Mouse (Mus musculus) midbrain, embryonic 12.5 days (tissue): ENCODE data around the gene Zfp62. TPM values are rescaled to one million over a fixed set of nuclear protein-coding genes. Genes with fewer than 3 reads are reported as not detected.

Experiments
- ATAC-seq: fragments of 200-750 bp; cut with Nextera tagmentation; 2 replicates; pipeline ENCODE4 v1.8.0; 2017; ENCODE audit warnings: low read depth, moderate TSS enrichment, moderate library complexity; ENCODE audit not compliant: low FRiP score
- H3K27ac ChIP-seq: fragments of 300-500 bp; sonication (generic); replicated peaks from 2 replicates; pipeline ENCODE4 v1.5.1; 2016; ENCODE audit warnings: mild to moderate bottlenecking
- H3K27me3 ChIP-seq: fragments of 300-500 bp; sonication (generic); 2 replicates; pipeline ENCODE4 v1.6.1; 2016; ENCODE audit warnings: mild to moderate bottlenecking
- H3K36me3 ChIP-seq: fragments of 300-500 bp; sonication (generic); 2 replicates; pipeline ENCODE4 v1.6.1; 2016
- H3K4me1 ChIP-seq: fragments of 300-500 bp; sonication (generic); 2 replicates; pipeline ENCODE4 v1.6.1; 2016
- H3K4me2 ChIP-seq: fragments of 300-500 bp; sonication (generic); replicated peaks from 2 replicates; pipeline ENCODE4 v1.6.1; 2016; ENCODE audit warnings: mild to moderate bottlenecking, moderate library complexity
- H3K4me3 ChIP-seq: fragments of 300-500 bp; sonication (generic); 2 replicates; pipeline ENCODE4 v1.5.1; 2016; ENCODE audit warnings: mild to moderate bottlenecking
- H3K9ac ChIP-seq: fragments of 300-500 bp; sonication (generic); replicated peaks from 2 replicates; pipeline ENCODE4 v1.6.1; 2016; ENCODE audit warnings: mild to moderate bottlenecking, moderate library complexity
- H3K9me3 ChIP-seq: fragments of 300-500 bp; sonication (generic); 2 replicates; pipeline ENCODE4 v1.6.1; 2016; ENCODE audit warnings: mild to moderate bottlenecking
- WGBS: fragments of 180-500 bp; shearing (Covaris S2); methylation state at CpG from one replicate; pipeline ENCODE4 v1.1.7; 2016; 5-methylcytosine and 5-hydroxymethylcytosine counted together
- polyA plus RNA-seq: library from polyadenylated mRNA; unstranded; fragments of >200 nt; fragmentation: Nextera tagmentation; extraction: Ambion mirVana; gene quantifications from 2 replicates; pipeline ENCODE4 v1.2.1, GENCODE M21; 2016

The Zfp62 gene
- polyA plus RNA-seq, 1 experiment from 2014 or later = 60.8 TPM

DNA sequence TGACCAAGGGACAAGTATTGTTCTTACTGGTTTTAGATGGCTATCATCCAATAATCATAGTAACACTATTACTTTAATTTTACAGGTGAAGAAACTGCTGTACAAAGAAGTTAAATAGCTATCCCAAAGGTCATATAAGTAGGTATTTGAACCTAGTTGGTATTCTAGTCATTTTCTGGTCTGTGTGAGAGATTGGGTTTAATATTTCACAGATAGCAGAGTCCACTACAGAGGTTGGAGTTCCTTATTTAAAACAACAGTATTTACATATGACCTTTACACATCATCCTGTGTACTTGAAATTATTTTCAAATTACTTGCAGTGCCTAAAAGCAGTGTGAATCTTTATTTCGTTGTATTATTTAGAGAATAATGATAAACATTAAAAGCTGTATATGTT is 10.4 kb downstream of the Zfp62 start:
- no peak overlapping the region for H3K4me3 ChIP-seq
- ATAC-seq = no peak
- no peaks in the 10 kb centered on the region for H3K27me3 ChIP-seq
- H3K9me3 ChIP-seq = no peaks in the 10 kb centered on the region
- H3K36me3 ChIP-seq = peaks cover 36% of the 10 kb centered on the region
- H3K4me2 ChIP-seq = no peak overlapping the region
- peaks cover 7% of the 10 kb centered on the region; the same call in 1 of the 2 replicates for H3K4me1 ChIP-seq
- no peak overlapping the region for H3K9ac ChIP-seq
- WGBS = 98% methylated on average over 1 of the region's 1 CpGs
- H3K27ac ChIP-seq = no peak overlapping the region

DNA sequence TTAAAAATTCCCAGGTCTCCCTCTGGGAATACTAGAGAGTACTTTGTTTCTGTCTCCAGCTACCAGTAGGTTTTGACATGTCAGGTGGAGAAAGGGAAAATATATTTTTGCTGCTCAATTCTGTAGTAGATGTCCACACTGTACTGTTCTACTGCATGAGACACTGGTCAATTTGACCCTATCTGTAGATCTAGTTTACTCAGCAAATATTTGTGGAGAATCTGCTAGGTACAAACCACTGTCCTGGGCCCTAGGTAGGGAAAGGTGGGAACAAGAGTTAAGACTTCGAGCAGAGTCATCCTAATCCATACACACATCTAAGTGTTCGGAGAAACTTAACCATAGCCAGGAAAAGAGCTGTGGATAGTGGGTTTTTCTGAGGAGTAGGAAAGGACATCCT is 16.2 kb downstream of the Zfp62 start:
- H3K27me3 ChIP-seq = no peaks in the 10 kb centered on the region
- no peaks in the 10 kb centered on the region for H3K4me1 ChIP-seq
- peaks cover 30% of the 10 kb centered on the region for H3K36me3 ChIP-seq
- H3K27ac ChIP-seq = no peak overlapping the region
- no peak overlapping the region for H3K9ac ChIP-seq
- H3K4me3 ChIP-seq = no peak overlapping the region
- no peaks in the 10 kb centered on the region for H3K9me3 ChIP-seq
- H3K4me2 ChIP-seq = no peak overlapping the region
- no peak for ATAC-seq
- 89% methylated on average over 2 of the region's 2 CpGs for WGBS

DNA sequence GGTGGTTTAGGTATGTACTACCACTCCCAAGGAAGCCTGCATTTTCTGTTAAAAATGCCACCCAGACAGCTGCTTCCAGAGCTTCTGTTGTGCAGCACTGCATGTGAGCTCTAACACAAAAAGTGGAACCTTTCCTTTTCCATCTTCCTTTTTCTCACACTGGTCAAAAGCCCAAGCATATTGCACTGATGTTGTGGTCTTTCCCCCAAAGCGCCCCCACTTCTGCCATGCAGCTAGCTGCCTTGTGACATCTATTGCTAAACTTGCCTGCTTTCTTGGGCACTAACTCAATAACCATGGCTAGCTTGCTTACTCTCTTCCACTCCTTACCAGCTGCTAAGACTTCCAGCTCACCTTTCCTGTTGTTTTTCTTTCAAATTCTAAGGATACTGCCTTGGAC is 21.4 kb downstream of the Zfp62 start:
- WGBS = 54% methylated on average over 1 of the region's 1 CpGs
- Histone ChIP-seq H3K36me3 (no peaks in the 10 kb centered on the region), H3K9ac (no peak overlapping the region), H3K4me3 (no peak overlapping the region), H3K4me1 (no peaks in the 10 kb centered on the region), H3K4me2 (no peak overlapping the region), H3K9me3 (no peaks in the 10 kb centered on the region), H3K27me3 (no peaks in the 10 kb centered on the region), H3K27ac (no peak overlapping the region)
- no peak for ATAC-seq

DNA sequence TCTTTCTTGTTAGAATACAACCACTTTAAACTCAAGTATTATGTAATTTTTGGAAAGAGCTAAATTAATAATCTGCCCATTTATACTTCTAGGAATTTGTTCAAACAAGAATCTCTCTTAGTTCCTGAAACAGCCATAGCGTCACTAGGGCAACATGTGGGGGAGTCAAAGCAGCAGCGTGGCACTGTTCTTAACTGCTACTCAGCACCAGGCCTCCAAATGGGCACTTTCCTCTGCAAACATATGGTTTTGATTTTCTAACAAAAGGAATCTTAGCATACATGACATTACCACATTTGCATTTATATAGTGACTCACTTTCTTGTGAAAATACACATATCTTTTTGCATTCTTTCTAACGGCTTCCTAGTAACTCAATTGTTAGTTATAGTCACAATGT is 29.7 kb downstream of the Zfp62 start:
- 85% methylated on average over 3 of the region's 3 CpGs for WGBS
- Histone ChIP-seq H3K36me3 (no peaks in the 10 kb centered on the region), H3K27me3 (no peaks in the 10 kb centered on the region), H3K9ac (no peak overlapping the region), H3K4me2 (no peak overlapping the region), H3K27ac (no peak overlapping the region), H3K4me3 (no peak overlapping the region), H3K4me1 (no peaks in the 10 kb centered on the region), H3K9me3 (no peaks in the 10 kb centered on the region)
- ATAC-seq = no peak

DNA sequence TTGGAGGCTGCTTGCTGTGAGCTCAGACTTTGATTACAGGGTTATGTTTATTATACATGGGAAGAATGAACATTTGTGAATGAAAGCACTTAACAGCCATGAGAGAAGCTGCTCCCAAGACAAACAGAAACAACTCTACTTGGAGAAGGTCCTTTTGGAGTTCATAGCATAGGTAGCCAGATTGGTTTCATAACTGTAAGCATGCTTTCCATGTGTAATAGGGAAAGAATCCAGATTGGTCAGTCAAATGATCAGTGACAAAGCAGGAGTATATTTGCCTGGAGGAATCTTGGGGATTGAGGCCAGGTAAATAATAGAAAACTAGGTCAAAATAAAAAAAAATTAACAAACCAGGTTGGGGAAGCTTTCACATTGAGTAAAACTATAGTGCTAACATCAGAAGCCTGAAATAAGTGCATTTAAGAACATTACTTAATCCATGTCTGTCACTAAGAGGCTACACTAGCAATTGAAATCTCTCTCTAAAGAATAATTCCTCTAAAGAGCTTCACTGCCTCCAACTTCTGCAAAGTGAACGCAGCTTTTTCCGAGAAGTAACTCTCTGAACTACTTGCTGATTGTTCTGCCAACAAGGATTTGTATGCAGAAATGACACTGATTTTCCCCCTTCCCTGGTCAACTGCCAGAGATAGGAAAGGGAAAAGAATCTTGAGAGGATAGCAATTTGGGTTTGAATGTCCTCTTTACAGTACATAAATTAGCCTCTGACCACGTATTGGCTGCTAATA is 32.5 kb downstream of the Zfp62 start:
- WGBS = 64% methylated on average over 3 of the region's 3 CpGs
- Histone ChIP-seq H3K9me3 (no peaks in the 10 kb centered on the region), H3K4me2 (no peak overlapping the region)

DNA sequence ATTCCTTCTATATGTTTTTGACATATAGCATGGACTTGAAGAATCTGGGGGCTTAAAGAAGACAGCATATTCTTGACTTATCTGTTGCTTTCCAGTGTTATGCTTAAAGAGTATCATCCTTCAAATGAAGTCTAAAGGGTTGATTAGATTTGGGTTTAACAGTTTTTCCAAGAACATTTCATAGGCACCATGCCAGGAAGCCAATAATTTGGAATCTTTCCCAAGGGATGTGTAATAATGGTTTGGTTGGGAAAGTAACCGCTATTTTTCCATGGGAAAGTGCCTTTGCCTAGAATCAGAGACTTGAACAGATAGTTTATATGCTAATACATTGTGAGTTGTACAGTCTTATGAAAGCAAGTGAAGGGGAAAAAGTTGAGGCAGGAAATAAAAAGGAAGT is 33.8 kb downstream of the Zfp62 start:
- no peak for ATAC-seq
- H3K27ac ChIP-seq = no peak overlapping the region
- no peaks in the 10 kb centered on the region for H3K9me3 ChIP-seq
- no peak overlapping the region for H3K4me2 ChIP-seq
- no peaks in the 10 kb centered on the region for H3K4me1 ChIP-seq
- H3K4me3 ChIP-seq = no peak overlapping the region
- no peaks in the 10 kb centered on the region for H3K36me3 ChIP-seq
- WGBS = 91% methylated on average over 1 of the region's 1 CpGs
- no peak overlapping the region for H3K9ac ChIP-seq
- H3K27me3 ChIP-seq = no peaks in the 10 kb centered on the region

More for the DNA sequence above, 32.5 kb downstream of the Zfp62 start:
- Histone ChIP-seq H3K4me1 (no peaks in the 10 kb centered on the region), H3K4me3 (no peak overlapping the region), H3K27me3 (no peaks in the 10 kb centered on the region), H3K36me3 (no peaks in the 10 kb centered on the region), H3K9ac (no peak overlapping the region), H3K27ac (no peak overlapping the region)
- no peak for ATAC-seq

DNA sequence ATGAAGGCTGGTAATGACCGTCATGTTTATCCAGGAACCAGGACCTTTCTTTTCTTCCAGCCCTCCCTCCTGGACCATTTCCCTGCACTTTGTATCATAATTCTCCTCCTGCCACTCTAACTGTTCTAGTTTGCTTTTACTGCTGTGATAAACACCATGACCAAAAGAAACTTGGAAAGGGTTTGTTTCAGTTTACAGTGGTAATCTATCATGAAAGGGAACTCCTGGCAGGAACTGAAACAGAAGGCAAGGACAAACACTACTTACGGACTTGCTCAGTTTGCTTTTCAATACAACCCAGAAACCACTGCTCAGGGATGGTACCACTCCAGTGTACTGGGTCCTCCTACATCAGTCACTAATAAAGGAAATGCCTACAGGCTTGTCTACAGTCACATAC is 34.4 kb downstream of the Zfp62 start:
- Histone ChIP-seq H3K4me2 (no peak overlapping the region), H3K4me1 (no peaks in the 10 kb centered on the region), H3K9me3 (no peaks in the 10 kb centered on the region), H3K9ac (no peak overlapping the region), H3K4me3 (no peak overlapping the region), H3K27ac (no peak overlapping the region), H3K27me3 (no peaks in the 10 kb centered on the region), H3K36me3 (no peaks in the 10 kb centered on the region)
- 67% methylated on average over 2 of the region's 2 CpGs for WGBS
- ATAC-seq = no peak

DNA sequence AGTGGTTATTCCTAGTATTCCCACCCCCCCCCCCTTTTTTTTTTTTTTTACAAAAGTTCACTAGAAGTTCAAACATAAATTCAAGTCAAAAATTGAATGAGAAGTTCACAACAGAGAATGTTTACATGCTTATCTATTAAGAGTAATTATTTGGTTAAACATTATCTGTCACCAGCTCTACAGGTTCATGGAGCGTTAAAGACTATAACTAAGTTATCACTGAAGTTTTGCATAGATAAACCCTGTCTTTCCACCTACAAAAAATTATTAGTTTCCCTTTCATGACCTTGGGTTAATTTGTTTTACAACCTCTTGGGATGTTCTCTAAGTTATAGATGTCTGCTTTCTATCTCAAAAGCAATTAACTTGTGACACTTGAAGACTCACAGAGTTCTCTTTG is 37.2 kb downstream of the Zfp62 start:
- WGBS = 90% methylated on average over 1 of the region's 1 CpGs
- H3K9ac ChIP-seq = no peak overlapping the region

DNA sequence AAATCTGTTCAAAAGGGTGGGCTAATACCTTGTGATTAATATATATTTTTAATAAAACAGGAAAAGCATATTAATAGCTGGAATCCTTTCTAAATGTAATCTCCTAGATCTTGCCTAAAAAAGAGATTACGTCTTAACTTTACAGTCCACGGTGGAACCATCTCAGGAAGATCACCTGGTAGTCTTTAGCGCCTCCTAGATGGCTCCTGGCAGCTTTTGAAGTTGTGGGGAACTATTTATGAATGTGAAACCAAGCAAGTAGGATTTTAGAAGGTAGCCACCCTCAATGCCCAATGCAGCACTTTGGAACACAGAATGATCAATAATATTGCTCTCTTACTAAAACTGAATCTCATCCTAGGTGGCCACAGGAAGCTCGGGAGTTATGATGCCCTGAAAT is 37.8 kb downstream of the Zfp62 start:
- Histone ChIP-seq H3K36me3 (no peaks in the 10 kb centered on the region), H3K4me2 (no peak overlapping the region), H3K9ac (no peak overlapping the region), H3K4me3 (no peak overlapping the region), H3K27me3 (no peaks in the 10 kb centered on the region), H3K4me1 (peaks cover 20% of the 10 kb centered on the region), H3K27ac (no peak overlapping the region), H3K9me3 (no peaks in the 10 kb centered on the region)
- 84% methylated on average over 4 of the region's 4 CpGs for WGBS
- no peak for ATAC-seq

More for the DNA sequence above, 37.2 kb downstream of the Zfp62 start:
- Histone ChIP-seq H3K4me1 (peaks cover 14% of the 10 kb centered on the region), H3K27me3 (no peaks in the 10 kb centered on the region), H3K27ac (no peak overlapping the region), H3K4me2 (no peak overlapping the region), H3K36me3 (no peaks in the 10 kb centered on the region), H3K4me3 (no peak overlapping the region), H3K9me3 (no peaks in the 10 kb centered on the region)
- ATAC-seq = no peak

DNA sequence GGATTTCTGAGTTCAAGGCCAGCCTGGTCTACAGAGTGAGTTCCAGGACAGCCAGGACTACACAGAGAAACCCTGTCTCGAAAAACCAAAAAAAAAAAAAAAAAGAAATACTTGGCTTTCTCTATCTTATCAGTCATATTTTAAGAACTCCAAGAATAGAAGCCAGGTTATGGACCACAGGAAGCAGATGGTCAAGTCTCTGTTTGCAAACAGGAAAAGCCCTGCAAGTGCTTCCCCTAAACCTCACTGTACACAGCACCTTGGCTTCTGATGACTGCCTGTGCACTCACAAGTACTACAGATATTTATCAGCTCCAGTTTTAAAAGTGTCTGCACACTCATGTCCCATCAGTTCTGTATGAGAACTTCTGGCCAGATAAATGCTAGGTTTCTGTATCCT is 38.4 kb downstream of the Zfp62 start:
- Histone ChIP-seq H3K27me3 (no peaks in the 10 kb centered on the region), H3K4me1 (peaks cover 21% of the 10 kb centered on the region), H3K4me3 (no peak overlapping the region), H3K36me3 (no peaks in the 10 kb centered on the region), H3K27ac (no peak overlapping the region), H3K9me3 (no peaks in the 10 kb centered on the region), H3K4me2 (no peak overlapping the region), H3K9ac (no peak overlapping the region)
- ATAC-seq = no peak
- 70% methylated on average over 1 of the region's 1 CpGs for WGBS

DNA sequence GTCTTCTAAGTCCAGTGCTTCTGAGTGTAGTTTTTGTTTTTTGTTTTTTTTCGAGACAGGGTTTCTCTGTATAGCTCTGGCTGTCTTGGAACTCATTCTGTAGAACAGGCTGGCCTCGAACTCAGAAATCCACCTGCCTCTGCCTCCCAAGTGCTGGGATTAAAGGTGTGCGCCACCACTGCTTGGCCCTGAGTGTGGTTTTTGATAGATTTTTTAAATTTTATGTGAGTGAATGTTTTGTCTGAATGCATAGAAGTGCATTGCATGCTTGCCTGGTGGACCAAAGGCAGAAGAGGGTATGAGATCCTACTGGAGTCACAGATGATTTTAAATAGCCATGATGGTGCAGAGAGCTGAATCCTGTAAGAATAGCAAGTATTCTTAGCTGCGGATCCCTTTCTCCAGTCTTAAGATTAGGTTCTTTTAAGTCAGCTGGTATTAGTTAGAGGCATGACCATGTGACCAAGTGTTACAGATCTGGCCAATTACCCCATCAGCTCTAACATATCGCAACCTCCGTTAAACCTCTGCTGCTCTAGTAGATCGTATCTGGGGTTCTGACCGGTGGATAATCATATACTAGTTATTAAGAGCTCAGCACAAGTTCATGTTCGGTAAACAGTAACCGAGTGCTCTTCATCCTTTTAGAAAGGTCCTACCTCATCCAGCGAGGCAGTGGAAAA is 40.0 kb downstream of the Zfp62 start:
- WGBS = 23% methylated on average over 11 of the region's 11 CpGs
- H3K27me3 ChIP-seq = no peaks in the 10 kb centered on the region

DNA sequence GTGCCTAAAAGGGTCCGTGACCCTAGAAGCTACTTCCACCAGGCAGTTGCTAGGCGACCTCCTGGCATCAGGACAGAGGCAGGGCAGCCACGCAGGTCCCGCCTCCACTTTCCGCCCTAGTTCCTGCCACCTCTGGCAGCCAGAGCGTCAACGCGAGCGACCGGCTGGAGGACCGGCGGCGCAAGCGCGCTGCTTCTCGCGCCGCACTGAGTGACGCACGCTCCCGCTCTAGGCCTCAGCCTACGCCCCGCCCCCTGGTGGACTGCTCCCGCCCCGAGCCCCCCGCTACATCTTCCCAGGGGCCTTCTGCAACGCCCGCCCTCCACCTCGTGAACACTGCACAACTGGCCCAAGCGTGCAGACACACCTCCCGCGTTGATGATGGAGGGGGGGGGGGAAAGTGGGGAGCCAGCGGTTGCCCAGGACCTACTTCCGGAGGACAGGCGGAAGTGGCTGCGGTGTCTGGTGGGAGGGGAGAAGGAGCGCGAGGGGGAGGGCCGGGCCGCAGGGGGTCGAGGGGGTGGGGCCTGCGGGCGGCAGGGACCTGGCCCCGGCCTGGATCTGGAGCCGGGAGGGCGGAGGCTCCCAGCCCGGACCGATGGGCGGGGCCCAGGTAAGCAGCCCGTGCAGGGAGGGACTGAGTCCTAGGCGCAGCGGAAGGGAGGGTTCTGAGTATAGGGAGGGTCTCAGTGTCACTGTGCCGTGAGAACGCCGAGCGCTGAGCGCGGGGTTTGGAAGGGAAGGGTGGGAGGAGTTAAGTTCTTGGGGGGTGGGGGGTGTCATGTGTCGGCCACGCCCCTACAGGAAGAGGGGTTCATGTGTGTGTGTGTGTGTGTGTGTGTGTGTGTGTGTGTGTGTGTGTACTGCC is 40.9 kb downstream of the Zfp62 start, which contains the start of gene Mgat1:
Gene Mgat1, plus strand, starts transcription at position 465 of the 868 bp plus-strand sequence.
- H3K4me1 ChIP-seq = peaks cover 24% of the 10 kb centered on the region
- H3K36me3 ChIP-seq = no peaks in the 10 kb centered on the region
- peak within 1 kb of the TSS; percentile 91 for H3K27ac ChIP-seq
- H3K27me3 ChIP-seq = no peaks in the 10 kb centered on the region
- peak within 1 kb of the TSS; percentile 65 for H3K9ac ChIP-seq
- H3K4me2 ChIP-seq = peak within 1 kb of the TSS; percentile 67
- H3K9me3 ChIP-seq = no peaks in the 10 kb centered on the region
- H3K4me3 ChIP-seq = peak within 1 kb of the TSS; percentile 56
- WGBS = under 1% methylated on average over 59 of the region's 60 CpGs
- peak; percentile 96 for ATAC-seq

More for the DNA sequence above, 40.0 kb downstream of the Zfp62 start:
- no peaks in the 10 kb centered on the region for H3K36me3 ChIP-seq
- peak overlapping the region; percentile 91 for H3K27ac ChIP-seq
- peaks cover 24% of the 10 kb centered on the region for H3K4me1 ChIP-seq
- peak; percentile 5 for ATAC-seq
- no peaks in the 10 kb centered on the region for H3K9me3 ChIP-seq
- H3K4me2 ChIP-seq = peak overlapping the region; percentile 67
- peak overlapping the region; percentile 56 for H3K4me3 ChIP-seq
- H3K9ac ChIP-seq = peak overlapping the region; percentile 65
